Comparison of ENCODE assay signal across 9 mouse cellular contexts in genomic region chr15:80340348-80340747, GRCm38 (mm10). TPM values are rescaled to one million over a fixed set of nuclear protein-coding genes. Genes with fewer than 3 reads are reported as not detected.
DNase-seq lines count a peak whose midpoint lies in the region; ATAC-seq lines count a peak whose summit lies in the region.
"Had no signal": no experiment of that assay in that cellular context is flagged by ENCODE, and none has a peak within 500 bp of the region (broad histone marks: within the 10 kb centered on the region; RNA-seq: fewer than 3 reads in every experiment).

No protein-coding gene starts in this region.

- WGBS in forebrain, embryonic 14.5 days, result 88% methylated on average over 2 of the region's 2 CpGs
- 78% methylated on average over 2 of the region's 2 CpGs for WGBS in forebrain, embryonic 15.5 days
- 83% methylated on average over 2 of the region's 2 CpGs for WGBS in midbrain, embryonic 11.5 days
- 81% methylated on average over 2 of the region's 2 CpGs for WGBS in midbrain, embryonic 15.5 days

- H3K9me3 ChIP-seq in forebrain, embryonic 14.5 days (replicated peaks; ENCODE audit: control insufficient read depth, low read length), result no peaks in the 10 kb centered on the region
- H3K9me3 ChIP-seq in forebrain, embryonic 15.5 days, result no peaks in the 10 kb centered on the region
- no peaks in the 10 kb centered on the region for H3K9me3 ChIP-seq in midbrain, embryonic 11.5 days (ENCODE audit: control insufficient read depth, low read length)
- no peaks in the 10 kb centered on the region for H3K9me3 ChIP-seq in midbrain, embryonic 15.5 days
- H3K9me3 ChIP-seq: embryonic facial prominence, embryonic 12.5 days had no signal

- no peak overlapping the region for H3K9ac ChIP-seq in forebrain, embryonic 14.5 days (ENCODE audit: low read length)
- H3K9ac ChIP-seq in forebrain, embryonic 15.5 days (replicated peaks), result no peak overlapping the region
- H3K9ac ChIP-seq in midbrain, embryonic 11.5 days (ENCODE audit: low read length), result no peak overlapping the region
- H3K9ac ChIP-seq in midbrain, embryonic 15.5 days, result no peak overlapping the region
- H3K9ac ChIP-seq: embryonic facial prominence, embryonic 12.5 days had no signal

- no peaks in the 10 kb centered on the region for H3K27me3 ChIP-seq in forebrain, embryonic 14.5 days (replicated peaks; ENCODE audit: control insufficient read depth, insufficient read depth, low read length)
- no peaks in the 10 kb centered on the region for H3K27me3 ChIP-seq in forebrain, embryonic 15.5 days
- no peaks in the 10 kb centered on the region for H3K27me3 ChIP-seq in midbrain, embryonic 11.5 days (ENCODE audit: control insufficient read depth, insufficient read depth, low read length)
- H3K27me3 ChIP-seq in midbrain, embryonic 15.5 days (replicated peaks), result no peaks in the 10 kb centered on the region
- H3K27me3 ChIP-seq: embryonic facial prominence, embryonic 12.5 days had no signal

- peak; percentile 54 for DNase-seq in forebrain, embryonic 14.5 days (ENCODE audit: low spot score)
- peak; percentile 88 for DNase-seq in midbrain, embryonic 11.5 days (ENCODE audit: low spot score, missing footprints)
- DNase-seq in ZHBTc4 (ENCODE audit: low read depth, low spot score), result peak; percentile 54
- DNase-seq in ovary, postnatal 36 days (ENCODE audit: low spot score), result no peak

- H3K4me1 ChIP-seq in forebrain, embryonic 14.5 days (ENCODE audit: control insufficient read depth, insufficient read depth, low read length), result no peaks in the 10 kb centered on the region
- no peaks in the 10 kb centered on the region for H3K4me1 ChIP-seq in forebrain, embryonic 15.5 days
- 0 out of 2 replicates have a peak, but pooled peaks cover 2% of the 10 kb centered on the region for H3K4me1 ChIP-seq in midbrain, embryonic 11.5 days (ENCODE audit: control insufficient read depth, insufficient read depth, low read length)
- H3K4me1 ChIP-seq in midbrain, embryonic 15.5 days, result no peaks in the 10 kb centered on the region
- H3K4me1 ChIP-seq: embryonic facial prominence, embryonic 12.5 days had no signal

- H3K27ac ChIP-seq in forebrain, embryonic 14.5 days (ENCODE audit: low read depth, low read length), result no peak overlapping the region
- no peak overlapping the region for H3K27ac ChIP-seq in forebrain, embryonic 15.5 days (replicated peaks)
- no peak overlapping the region for H3K27ac ChIP-seq in midbrain, embryonic 11.5 days (ENCODE audit: low read depth, low read length)
- no peak overlapping the region for H3K27ac ChIP-seq in midbrain, embryonic 15.5 days
- H3K27ac ChIP-seq: embryonic facial prominence, embryonic 12.5 days had no signal

- no peak overlapping the region for H3K4me2 ChIP-seq in forebrain, embryonic 14.5 days (ENCODE audit: low read length)
- H3K4me2 ChIP-seq in forebrain, embryonic 15.5 days (replicated peaks), result no peak overlapping the region
- H3K4me2 ChIP-seq in midbrain, embryonic 11.5 days, result no peak overlapping the region
- no peak overlapping the region for H3K4me2 ChIP-seq in midbrain, embryonic 15.5 days
- H3K4me2 ChIP-seq: embryonic facial prominence, embryonic 12.5 days had no signal

- H3K36me3 ChIP-seq in forebrain, embryonic 14.5 days (ENCODE audit: control insufficient read depth, insufficient read depth, low read length), result no peaks in the 10 kb centered on the region
- no peaks in the 10 kb centered on the region for H3K36me3 ChIP-seq in forebrain, embryonic 15.5 days
- H3K36me3 ChIP-seq in midbrain, embryonic 11.5 days (ENCODE audit: control insufficient read depth, insufficient read depth, low read length), result no peaks in the 10 kb centered on the region
- no peaks in the 10 kb centered on the region for H3K36me3 ChIP-seq in midbrain, embryonic 15.5 days (replicated peaks)
- H3K36me3 ChIP-seq: embryonic facial prominence, embryonic 12.5 days had no signal

- H3K4me3 ChIP-seq in forebrain, embryonic 14.5 days (ENCODE audit: low read depth, low read length), result no peak overlapping the region
- no peak overlapping the region for H3K4me3 ChIP-seq in forebrain, embryonic 15.5 days
- H3K4me3 ChIP-seq in midbrain, embryonic 11.5 days (ENCODE audit: low read depth, low read length), result no peak overlapping the region
- H3K4me3 ChIP-seq in midbrain, embryonic 15.5 days, result no peak overlapping the region
- H3K4me3 ChIP-seq: embryonic facial prominence, embryonic 12.5 days had no signal

- no peak for ATAC-seq in forebrain, embryonic 14.5 days
- no peak for ATAC-seq in forebrain, embryonic 15.5 days (replicated peaks)
- no peak for ATAC-seq in midbrain, embryonic 11.5 days (ENCODE audit: low FRiP score)
- no peak for ATAC-seq in midbrain, embryonic 15.5 days (replicated peaks)
- ATAC-seq in hematopoietic stem cell, adult 5-6 weeks (replicated peaks in 1 of 2; ENCODE audit: insufficient read depth in 1 of 2, low FRiP score in 2 of 2, low TSS enrichment in 1 of 2, low read depth in 1 of 2, poor library complexity in 2 of 2, severe bottlenecking in 2 of 2), result peak; percentile 46; a peak in 2 of 4 replicates
- ATAC-seq in megakaryocyte-erythroid progenitor cell, adult 5-6 weeks (replicated peaks; ENCODE audit: low FRiP score, low TSS enrichment, poor library complexity, severe bottlenecking), result 0 out of 2 replicates have a peak, but pooled peaks have one; percentile 58

RNA-seq across cellular contexts. Expression of gene Cacna1i, which starts 53.3 kb away (rescaled TPM):
- 0.46 and 0.51 TPM in 2 replicates for polyA plus RNA-seq in forebrain, embryonic 14.5 days (2014; fragmentation: Nextera tagmentation; extraction: Ambion mirVana)
- polyA plus RNA-seq in forebrain, embryonic 15.5 days (2015; fragmentation: Nextera tagmentation; extraction: Ambion mirVana), result 0.50 and 0.57 TPM in 2 replicates
- 0.03 and 0.05 TPM in 2 replicates for polyA plus RNA-seq in midbrain, embryonic 11.5 days (2014; fragmentation: Nextera tagmentation; extraction: Ambion mirVana)
- polyA plus RNA-seq in midbrain, embryonic 15.5 days (2015; fragmentation: Nextera tagmentation; extraction: Ambion mirVana), result 1.1 and 1.8 TPM in 2 replicates
- total RNA-seq in hematopoietic stem cell, adult 5-6 weeks (2017), result not detected in 2 replicates
- not detected in 2 replicates for total RNA-seq in megakaryocyte-erythroid progenitor cell, adult 5-6 weeks (2014; fragmentation: Nextera tagmentation)
- not detected in 2 replicates for total RNA-seq in megakaryocyte-erythroid progenitor cell, adult 5-6 weeks (2017)

Comparison
In these comparisons a context has a peak if more than half of its experiments do, and no peak if none do; other contexts are left out.
1. ATAC-seq: peak in hematopoietic stem cell, adult 5-6 weeks (2 of 2) and megakaryocyte-erythroid progenitor cell, adult 5-6 weeks (single experiment); none in forebrain, embryonic 14.5 days (single experiment), forebrain, embryonic 15.5 days (single experiment), midbrain, embryonic 11.5 days (single experiment) and midbrain, embryonic 15.5 days (single experiment).